Mouse (Mus musculus) cerebellum, postnatal 4 days (tissue): Measurements from ENCODE around the gene Mst1.

Source experiments
- DNase-seq, 2 experiments: peaks; one replicate each; pipeline ENCODE4 v3.0.0; 2022; ENCODE audit warnings: low spot score in 2 of 2, mixed read lengths in 1 of 2

Gene Mst1

GRCm38 (mm10) chr9:108129042-108129948 lies 49.1 kb downstream of the Mst1 start:
- DNase-seq, result no peak

GRCm38 (mm10) chr9:108131502-108131901 lies 51.3 kb downstream of the Mst1 start:
- DNase-seq, result no peak

DNA sequence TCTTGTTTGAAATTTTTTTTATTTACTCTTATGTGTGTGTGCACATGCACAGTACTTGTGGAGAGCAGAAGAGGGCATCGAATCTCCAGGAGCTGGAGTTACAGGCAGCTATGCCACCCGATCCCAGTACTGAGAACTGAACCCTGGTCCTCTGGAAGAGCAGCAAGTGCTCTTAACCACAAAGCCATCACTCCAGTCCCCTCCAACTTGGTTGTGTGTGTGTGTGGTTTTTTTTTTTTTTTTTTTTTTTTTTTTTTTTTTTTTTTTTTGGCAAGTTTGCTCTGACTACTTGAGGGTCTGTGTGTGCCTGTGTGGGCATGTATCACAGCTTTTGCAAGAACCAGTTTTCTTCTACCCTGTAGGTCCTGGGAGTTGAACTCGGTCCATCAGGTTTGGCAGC lies 52.1 kb downstream of the Mst1 start:
- DNase-seq, result no peak

GRCm38 (mm10) chr9:108133478-108133877 lies 53.2 kb downstream of the Mst1 start:
- DNase-seq, result peak in 1 of 2 experiments; percentile 50
